11 mouse cellular contexts compared by ENCODE assay signal in genomic region chr2:173048041-173048745, GRCm38 (mm10). TPM values are rescaled to one million over a fixed set of nuclear protein-coding genes. Genes with fewer than 3 reads are reported as not detected.
DNase-seq lines count a peak whose midpoint lies in the region; ATAC-seq and TF ChIP-seq lines count a peak whose summit lies in the region.
"Had no signal": no experiment of that assay in that cellular context is flagged by ENCODE, and none has a peak within 500 bp of the region (broad histone marks: within the 10 kb centered on the region; RNA-seq: fewer than 3 reads in every experiment).

No protein-coding gene starts in this region.

- peak overlapping the region; percentile 48; the same call in 1 of the 2 replicates for H3K27ac ChIP-seq in heart, embryonic 13.5 days (replicated peaks)
- peak overlapping the region; percentile 50 for H3K27ac ChIP-seq in spleen, adult 2 months (ENCODE audit: insufficient read depth, low read length)
- peak overlapping the region; percentile 74 for H3K27ac ChIP-seq in liver, embryonic 16.5 days (ENCODE audit: low read length)
- no peak overlapping the region for H3K27ac ChIP-seq in cerebellum, adult 2 months (ENCODE audit: insufficient read depth, low read length)

- H3K9me3 ChIP-seq in heart, embryonic 13.5 days = no peaks in the 10 kb centered on the region
- no peaks in the 10 kb centered on the region for H3K9me3 ChIP-seq in liver, embryonic 16.5 days (replicated peaks; ENCODE audit: control insufficient read depth, low read length)
- H3K9me3 ChIP-seq: G1E had no signal

- no peaks in the 10 kb centered on the region for H3K36me3 ChIP-seq in heart, embryonic 13.5 days
- no peaks in the 10 kb centered on the region for H3K36me3 ChIP-seq in spleen, adult 2 months (ENCODE audit: control insufficient read depth, insufficient read depth, low read length)
- no peaks in the 10 kb centered on the region; the same call in 1 of the 2 replicates for H3K36me3 ChIP-seq in liver, embryonic 16.5 days (ENCODE audit: control insufficient read depth, insufficient read depth)
- H3K36me3 ChIP-seq: G1E had no signal

- peak overlapping the region; percentile 15; the same call in 1 of the 2 replicates for H3K9ac ChIP-seq in heart, embryonic 13.5 days
- H3K9ac ChIP-seq in liver, embryonic 16.5 days (ENCODE audit: low read depth, low read length) = peak overlapping the region; percentile 30

- no peak for ATAC-seq in heart, embryonic 13.5 days (ENCODE audit: extremely low read depth, insufficient number of reproducible peaks, low FRiP score, low TSS enrichment)
- peak; percentile 55 for ATAC-seq in liver, embryonic 16.5 days (ENCODE audit: low read depth)

- H3K4me3 ChIP-seq in heart, embryonic 13.5 days = no peak overlapping the region
- H3K4me3 ChIP-seq in spleen, adult 2 months (ENCODE audit: extremely low read depth, insufficient read depth, insufficient read length) = peak overlapping the region; percentile 11; the same call in 1 of the 2 replicates
- H3K4me3 ChIP-seq in liver, embryonic 16.5 days (ENCODE audit: low read depth, low read length) = peak overlapping the region; percentile 34; the same call in 1 of the 2 replicates
- no peak overlapping the region for H3K4me3 ChIP-seq in cerebellum, adult 2 months (replicated peaks; ENCODE audit: insufficient read depth, low read depth, low read length)

- TF ChIP-seq POLR2A in spleen, adult 2 months (IDR thresholded peaks at IDR 0.05; ENCODE audit: low read depth, low read length) = no peak
- no peak for TF ChIP-seq POLR2A in cerebellum, adult 2 months (IDR thresholded peaks at IDR 0.05; ENCODE audit: borderline replicate concordance, insufficient read depth, low read length)

- H3K27me3 ChIP-seq in heart, embryonic 13.5 days (replicated peaks) = no peaks in the 10 kb centered on the region
- H3K27me3 ChIP-seq in spleen, adult 2 months (ENCODE audit: control insufficient read depth, insufficient read depth, low read length) = no peaks in the 10 kb centered on the region
- H3K27me3 ChIP-seq in liver, embryonic 16.5 days (ENCODE audit: control insufficient read depth, insufficient read depth, low read depth, low read length) = no peaks in the 10 kb centered on the region
- no peaks in the 10 kb centered on the region for H3K27me3 ChIP-seq in cerebellum, adult 2 months (ENCODE audit: control insufficient read depth, insufficient read depth, low read length)

- H3K4me2 ChIP-seq in heart, embryonic 13.5 days = no peak overlapping the region; the same call in 1 of the 2 replicates
- peak overlapping the region; percentile 40 for H3K4me2 ChIP-seq in liver, embryonic 16.5 days (ENCODE audit: low read depth, low read length)

- DNase-seq in heart, adult 8-10 months (ENCODE audit: low spot score) = no peak
- DNase-seq in spleen, adult 2 months (ENCODE audit: low read depth in 1 of 2, low spot score in 2 of 2) = peak in 1 of 2 experiments; percentile 3
- DNase-seq in spleen, postnatal 14 days (ENCODE audit: low spot score in 2 of 2) = no peak
- peak; percentile 44 for DNase-seq in ZHBTc4 (ENCODE audit: low read depth, low spot score)
- no peak for DNase-seq in cerebellum, adult 2 months
- no peak for DNase-seq in lung, postnatal 14 days
- DNase-seq: cerebellum, postnatal 25 days; right cerebral cortex, postnatal 4 days had no signal

- no peak for TF ChIP-seq CTCF in spleen, adult 2 months (IDR thresholded peaks at IDR 0.05; ENCODE audit: extremely low read depth, insufficient read depth, insufficient read length, insufficient replicate concordance)
- TF ChIP-seq CTCF in cerebellum, adult 2 months (IDR thresholded peaks at IDR 0.05; ENCODE audit: borderline replicate concordance, insufficient read depth, low read depth, low read length) = no peak

- WGBS in heart, embryonic 13.5 days = 54% methylated on average over 17 of the region's 17 CpGs
- WGBS in spleen, adult 2 months = 62% methylated on average over 17 of the region's 17 CpGs
- 51% methylated on average over 17 of the region's 17 CpGs for WGBS in liver, embryonic 16.5 days (ENCODE audit: insufficient replicate concordance)
- 46% methylated on average over 17 of the region's 17 CpGs for WGBS in cerebellum, adult 2 months

- H3K4me1 ChIP-seq in heart, embryonic 13.5 days = peaks cover 88% of the 10 kb centered on the region
- H3K4me1 ChIP-seq in spleen, adult 2 months (ENCODE audit: control insufficient read depth, insufficient read depth, insufficient read length) = peaks cover 74% of the 10 kb centered on the region
- peaks cover 55% of the 10 kb centered on the region for H3K4me1 ChIP-seq in liver, embryonic 16.5 days (ENCODE audit: control insufficient read depth, low read depth, low read length)
- H3K4me1 ChIP-seq in cerebellum, adult 2 months (ENCODE audit: control insufficient read depth, insufficient read depth, low read length) = no peaks in the 10 kb centered on the region

RNA-seq across cellular contexts. Expression of gene Rbm38, which starts 27.9 kb away (rescaled TPM):
- 116 and 121 TPM in 2 replicates for polyA plus RNA-seq in heart, embryonic 13.5 days (2015; fragmentation: Nextera tagmentation; extraction: Ambion mirVana)
- total RNA-seq in heart, adult 8-10 months (2022) = 100 to 1,000 TPM; 143 to 197 (median 166) TPM
- polyA plus RNA-seq in spleen, adult 2 months (2012; rRNA removed) = 663 and 724 TPM in 2 replicates
- 279 and 350 TPM in 2 replicates for polyA plus RNA-seq in liver, embryonic 16.5 days (2015; fragmentation: Nextera tagmentation; extraction: Ambion mirVana)
- polyA plus RNA-seq in cerebellum, adult 2 months (2012; rRNA removed) = 9.0 and 10.1 TPM in 2 replicates

RNA-seq across cellular contexts. Expression of gene Rae1, which starts 48.3 kb away (rescaled TPM):
- 94.7 and 106 TPM in 2 replicates for polyA plus RNA-seq in heart, embryonic 13.5 days (2015; fragmentation: Nextera tagmentation; extraction: Ambion mirVana)
- total RNA-seq in heart, adult 8-10 months (2022) = 10 to 100 TPM; 20.2 to 24.8 (median 23.0) TPM
- 48.3 and 51.5 TPM in 2 replicates for polyA plus RNA-seq in spleen, adult 2 months (2012; rRNA removed)
- 55.2 and 56.6 TPM in 2 replicates for polyA plus RNA-seq in liver, embryonic 16.5 days (2015; fragmentation: Nextera tagmentation; extraction: Ambion mirVana)
- 69.1 and 74.7 TPM in 2 replicates for polyA plus RNA-seq in cerebellum, adult 2 months (2012; rRNA removed)

Comparison
In these comparisons a context has a peak if more than half of its experiments do, and no peak if none do; other contexts are left out.
1. H3K4me3 ChIP-seq: peak in spleen, adult 2 months (single experiment) and liver, embryonic 16.5 days (single experiment); none in heart, embryonic 13.5 days (single experiment) and cerebellum, adult 2 months (single experiment).
2. RNA of gene Rbm38, which starts 27.9 kb away (polyA plus RNA-seq): 663 to 724 TPM in spleen, adult 2 months, 279 to 350 TPM in liver, embryonic 16.5 days and 116 to 121 TPM in heart, embryonic 13.5 days; 9.0 to 10.1 TPM in cerebellum, adult 2 months; every median in the first group is over 10 times any median in the second.